Mouse (Mus musculus): ENCODE measurements at regions not wholly inside any gene's neighbourhood (a gene's known extent, or its start where the extent isn't known, plus 50 kb on each side); places are given as distances from the start of the nearest gene placed in this dataset.

DNA sequence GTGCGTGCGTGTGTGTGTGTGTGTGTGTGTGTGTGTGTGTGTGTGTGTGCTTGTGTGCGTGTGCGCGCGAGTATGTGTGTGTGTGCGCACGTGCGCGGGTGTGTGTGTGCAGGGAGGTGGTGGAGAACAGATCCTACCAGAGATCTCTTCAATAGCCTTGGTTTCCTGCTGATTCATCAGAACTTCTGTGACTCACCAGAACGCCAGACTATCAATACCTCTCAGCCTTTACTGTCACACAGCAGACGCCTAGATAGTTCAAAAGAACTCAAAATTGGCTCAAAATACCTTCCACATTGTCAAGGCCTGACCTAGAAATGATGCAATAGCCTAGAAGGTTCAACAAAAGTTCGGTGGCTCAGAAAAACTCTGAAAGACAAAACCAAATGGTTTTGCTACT, 66.8 kb upstream of the C2cd4b start:
- H3K27ac ChIP-seq (ENCODE audit: insufficient read depth, low read length) = no peak overlapping the region
- TF ChIP-seq POLR2A (IDR thresholded peaks at IDR 0.05; ENCODE audit: low read depth, low read length) (no peak), CTCF (IDR thresholded peaks at IDR 0.05; ENCODE audit: borderline replicate concordance, insufficient read depth, low read length) (no peak)
- H3K4me1 ChIP-seq (ENCODE audit: control insufficient read depth, insufficient read depth, low read length) = no peaks in the 10 kb centered on the region
- no peak overlapping the region for H3K4me3 ChIP-seq (ENCODE audit: insufficient read depth, low read length)

DNA sequence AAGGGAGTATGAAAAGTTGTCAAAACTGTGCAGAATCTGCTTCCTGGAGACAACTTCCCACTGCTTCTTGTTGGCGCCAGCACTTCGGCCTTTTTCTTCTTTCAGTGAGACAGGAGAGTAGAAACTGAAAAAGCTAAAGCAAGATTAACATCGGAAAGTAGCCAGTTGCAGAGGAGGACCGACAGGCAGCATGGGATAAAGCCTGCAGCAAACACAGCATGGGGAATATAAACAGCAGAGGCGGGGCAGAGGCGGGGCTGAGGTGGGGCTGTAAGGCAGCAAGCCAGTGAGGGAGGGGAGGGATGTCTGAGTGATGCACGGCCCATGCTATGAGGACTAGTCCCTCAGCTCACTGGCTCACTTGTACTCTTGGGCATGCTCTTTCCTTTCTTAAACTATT, 65.5 kb upstream of the C2cd4b start:
- no peak overlapping the region for H3K4me3 ChIP-seq (ENCODE audit: insufficient read depth, low read length)
- no peak for TF ChIP-seq POLR2A (IDR thresholded peaks at IDR 0.05; ENCODE audit: low read depth, low read length)
- TF ChIP-seq CTCF (IDR thresholded peaks at IDR 0.05; ENCODE audit: borderline replicate concordance, insufficient read depth, low read length) = no peak
- H3K27ac ChIP-seq (ENCODE audit: insufficient read depth, low read length) = no peak overlapping the region
- H3K4me1 ChIP-seq (ENCODE audit: control insufficient read depth, insufficient read depth, low read length) = no peaks in the 10 kb centered on the region

GRCm38 (mm10) chr9:67698796-67699195, 60.4 kb upstream of the C2cd4b start:
- no peak for TF ChIP-seq POLR2A (IDR thresholded peaks at IDR 0.05; ENCODE audit: low read depth, low read length)
- TF ChIP-seq CTCF (IDR thresholded peaks at IDR 0.05; ENCODE audit: borderline replicate concordance, insufficient read depth, low read length) = no peak
- Histone ChIP-seq H3K4me1 (ENCODE audit: control insufficient read depth, insufficient read depth, low read length) (peaks cover 4% of the 10 kb centered on the region; the same call in 1 of the 2 replicates), H3K27ac (ENCODE audit: insufficient read depth, low read length) (no peak overlapping the region), H3K4me3 (ENCODE audit: insufficient read depth, low read length) (no peak overlapping the region)

GRCm38 (mm10) chr9:67699846-67700579, 59.2 kb upstream of the C2cd4b start:
- Histone ChIP-seq H3K4me1 (ENCODE audit: control insufficient read depth, insufficient read depth, low read length) (peaks cover 4% of the 10 kb centered on the region), H3K4me3 (ENCODE audit: insufficient read depth, low read length) (no peak overlapping the region), H3K27ac (ENCODE audit: insufficient read depth, low read length) (no peak overlapping the region)
- TF ChIP-seq POLR2A (IDR thresholded peaks at IDR 0.05; ENCODE audit: low read depth, low read length) = no peak
- no peak for TF ChIP-seq CTCF (IDR thresholded peaks at IDR 0.05; ENCODE audit: borderline replicate concordance, insufficient read depth, low read length)

GRCm38 (mm10) chr9:67708246-67708960, 50.8 kb upstream of the C2cd4b start:
- Histone ChIP-seq H3K4me3 (ENCODE audit: insufficient read depth, low read length) (no peak overlapping the region), H3K4me1 (ENCODE audit: control insufficient read depth, insufficient read depth, low read length) (no peaks in the 10 kb centered on the region; the same call in 1 of the 2 replicates), H3K27ac (ENCODE audit: insufficient read depth, low read length) (no peak overlapping the region)
- no peak for TF ChIP-seq POLR2A (IDR thresholded peaks at IDR 0.05; ENCODE audit: low read depth, low read length)
- no peak for TF ChIP-seq CTCF (IDR thresholded peaks at IDR 0.05; ENCODE audit: borderline replicate concordance, insufficient read depth, low read length)
